Mouse (Mus musculus) liver, embryonic 14.5 days (tissue): Measurements from ENCODE around the gene Bmpr2.

Source experiments
- CTCF ChIP-seq: IDR thresholded peaks from 2 replicates; pipeline ENCODE4 v1.5.1; 2016; ENCODE audit warnings: antibody characterized with exemption, low read depth, control low read depth
- EP300 ChIP-seq: IDR thresholded peaks from 2 replicates; pipeline ENCODE4 v1.6.1; 2016; ENCODE audit warnings: antibody characterized with exemption, low read depth

DNA sequence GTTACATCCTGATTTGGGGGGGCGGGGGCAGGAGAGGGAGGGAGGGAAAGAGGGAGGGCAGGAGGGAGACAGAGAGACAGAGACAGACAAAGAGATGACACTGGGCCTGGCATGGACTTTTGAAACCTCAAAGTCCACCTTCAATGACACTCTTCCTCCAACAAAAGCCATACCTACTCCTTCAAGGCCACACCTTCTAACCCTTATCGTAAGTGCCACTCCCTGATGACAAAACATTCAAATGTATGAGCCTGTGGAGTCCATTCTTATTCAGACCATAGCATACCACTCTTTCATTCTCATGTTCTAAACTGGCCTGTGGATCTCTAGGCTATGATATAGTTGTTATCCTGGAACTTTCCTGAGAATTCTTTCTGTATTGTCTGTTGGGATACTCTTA is 161.2 kb downstream of the Bmpr2 start:
- no peak for TF ChIP-seq CTCF
- TF ChIP-seq EP300 = no peak
